Mouse (Mus musculus) cerebellum, adult 2 months (tissue): ENCODE measurements around the gene Rps16.

Experiments used
- CTCF ChIP-seq: fragments of 200-500 bp; IDR thresholded peaks from 2 replicates; pipeline ENCODE4 v1.5.1; 2011; ENCODE audit warnings: low read depth, mild to moderate bottlenecking, control low read depth, low read length, moderate library complexity, borderline replicate concordance; ENCODE audit not compliant: insufficient read depth
- POLR2A ChIP-seq: fragments of 200-500 bp; IDR thresholded peaks from 2 replicates; pipeline ENCODE4 v1.6.1; 2011; ENCODE audit warnings: low read length, control low read depth, borderline replicate concordance; ENCODE audit not compliant: insufficient read depth

DNA sequence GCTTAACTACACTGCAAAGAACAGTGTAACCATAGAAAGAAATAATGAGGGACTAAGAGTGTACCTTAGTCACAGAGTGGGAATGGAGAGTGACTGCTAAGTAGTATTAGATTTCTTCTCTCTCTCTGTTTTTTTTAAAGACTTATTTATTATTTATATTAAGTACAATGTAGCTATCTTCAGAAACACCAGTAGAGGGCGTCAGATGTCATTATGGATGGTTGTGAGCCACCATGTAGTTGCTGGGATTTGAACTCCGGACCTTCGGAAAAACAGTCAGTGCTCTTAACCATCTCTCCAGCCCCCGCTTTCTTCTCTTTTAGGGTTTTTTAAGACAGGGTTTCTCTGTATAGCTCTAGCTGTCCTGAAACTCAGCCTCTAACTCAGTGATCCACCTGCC is 24.0 kb upstream of the Rps16 start:
- TF ChIP-seq CTCF (no peak), POLR2A (no peak)
